Mouse (Mus musculus): ENCODE measurements around the gene Atg16l1.
"Not testable (repeated sequence)": the region's sequence is repeated elsewhere in the genome, so short reads cannot be mapped to it uniquely, and the experiment has no call there.

The Atg16l1 gene

GRCm38 (mm10) chr1:87774845-87775244 lies 19.2 kb downstream of the Atg16l1 start:
- no peak for DNase-seq

DNA sequence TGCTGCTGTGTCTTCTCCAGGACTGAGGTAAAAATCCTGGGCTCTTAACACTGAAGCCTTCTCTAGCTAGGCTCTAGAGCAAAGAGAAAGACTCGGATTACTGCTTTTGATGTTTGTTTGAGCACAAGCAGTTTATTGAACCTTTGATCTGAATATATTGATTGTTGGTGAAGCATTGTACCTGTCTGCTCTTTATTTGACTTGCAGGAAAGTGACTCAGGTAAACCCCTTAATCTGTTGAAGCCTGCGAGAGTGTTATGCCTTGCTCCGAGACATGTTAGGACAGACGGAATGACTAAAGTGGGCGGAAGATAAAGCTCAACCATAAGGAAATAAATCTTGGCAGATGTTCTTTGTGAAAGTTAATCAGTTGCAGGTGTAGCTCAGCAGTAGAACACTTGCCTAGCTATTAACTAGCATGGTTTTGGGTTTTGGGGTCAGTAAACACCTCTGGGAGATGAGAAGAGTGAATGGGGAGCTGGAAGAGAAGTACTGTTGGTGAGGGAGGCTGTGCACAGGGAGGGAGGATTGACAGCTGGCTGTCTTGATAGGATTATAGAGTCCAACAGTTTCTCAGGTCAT lies 23.6 kb downstream of the Atg16l1 start:
- DNase-seq: no peak

- DNase-seq: no peak
Observed at GRCm38 (mm10) chr1:87785703-87786102, 30.0 kb downstream of the Atg16l1 start.

DNA sequence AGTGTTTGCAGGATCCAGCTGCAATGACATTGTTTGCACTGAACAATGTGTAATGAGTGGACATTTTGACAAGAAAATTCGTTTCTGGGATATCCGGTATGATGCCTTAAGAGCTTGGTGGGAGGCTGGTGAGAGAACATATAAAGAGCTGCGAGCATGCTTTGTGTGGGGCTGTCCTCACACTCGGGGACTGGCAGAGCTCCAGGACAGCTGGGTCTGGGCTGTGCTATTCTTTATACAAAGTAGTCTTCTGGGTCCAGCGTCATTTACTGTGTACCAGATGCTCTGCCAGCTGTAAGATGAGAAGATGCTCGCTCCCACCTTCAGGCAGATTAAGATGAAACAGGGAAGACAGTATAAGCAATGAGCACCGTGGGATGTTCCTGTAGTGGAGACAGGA lies 30.6 kb downstream of the Atg16l1 start:
- peak; percentile 60 for DNase-seq

GRCm38 (mm10) chr1:87789665-87790064 lies 34.0 kb downstream of the Atg16l1 start:
- DNase-seq: no peak

- no peak for DNase-seq
Observed at GRCm38 (mm10) chr1:87792438-87793137, 36.9 kb downstream of the Atg16l1 start.

- no peak for DNase-seq
Observed at GRCm38 (mm10) chr1:87793138-87793449, 37.4 kb downstream of the Atg16l1 start.

DNA sequence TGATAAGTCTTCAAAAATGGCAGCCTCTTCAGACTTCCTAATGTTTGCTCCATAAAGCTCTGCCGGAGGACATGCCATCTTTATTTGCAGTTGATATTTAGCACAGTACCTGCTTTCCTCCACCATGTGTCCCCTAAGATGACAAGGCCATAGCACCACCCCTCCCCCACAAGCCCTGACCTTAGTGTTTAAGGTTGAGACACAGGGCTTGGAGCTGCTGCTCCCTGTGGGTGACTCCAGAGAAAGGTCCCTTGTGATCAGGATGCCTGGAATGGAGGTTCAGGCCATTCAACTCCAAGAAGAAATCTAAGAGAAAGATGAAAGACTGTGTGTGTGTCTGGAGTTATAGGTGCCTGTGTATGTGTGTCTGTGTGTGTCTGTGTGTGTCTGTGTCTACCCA lies 42.0 kb downstream of the Atg16l1 start:
- DNase-seq: no peak

DNA sequence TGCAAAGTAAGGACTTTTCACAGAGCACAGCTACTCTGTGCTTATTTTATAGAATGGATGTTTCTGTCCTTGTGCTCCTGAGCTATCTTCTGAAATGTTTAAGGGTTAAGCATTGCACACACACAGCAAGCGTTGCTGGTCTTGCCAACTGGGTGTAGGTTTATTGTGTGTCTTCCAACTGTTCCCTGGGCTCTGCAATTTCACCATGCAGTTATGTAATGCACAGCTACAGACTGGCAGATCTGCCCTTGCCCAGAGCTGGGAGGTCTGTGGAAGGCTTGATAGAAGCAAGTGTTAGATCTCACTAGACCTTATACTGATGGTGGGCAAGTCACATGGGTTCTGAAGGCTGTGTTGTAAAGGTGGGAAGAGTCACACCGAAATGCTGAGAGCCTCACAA lies 42.6 kb downstream of the Atg16l1 start:
- no peak for DNase-seq

DNA sequence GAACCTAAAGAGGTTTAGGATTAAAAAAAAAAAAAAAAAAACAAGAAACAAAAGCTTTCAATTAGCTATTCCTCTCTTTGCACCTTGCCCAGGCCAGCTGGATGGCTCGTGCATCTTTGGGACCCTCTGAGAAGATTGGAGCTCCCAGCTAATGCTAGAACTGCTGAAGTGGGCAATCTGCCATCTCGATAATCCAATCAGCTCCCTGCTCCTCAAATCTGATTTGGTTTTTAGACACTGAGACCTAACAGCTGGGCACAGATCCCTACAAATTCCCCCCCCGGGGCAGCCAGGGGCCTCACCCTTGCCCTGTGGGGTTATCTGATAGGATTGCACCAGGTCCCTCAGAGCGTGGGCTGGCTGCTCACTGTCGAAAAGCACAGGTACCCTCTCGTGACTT lies 47.9 kb downstream of the Atg16l1 start, which contains the start of gene Sag:
Gene Sag, plus strand, starts transcription at position 105 of the 400 bp plus-strand sequence.
- no peak for DNase-seq

GRCm38 (mm10) chr1:87807751-87808150 lies 52.1 kb downstream of the Atg16l1 start:
- DNase-seq: no peak

- no peak for DNase-seq
Observed at GRCm38 (mm10) chr1:87811391-87811790, 55.7 kb downstream of the Atg16l1 start.

- no peak for DNase-seq
Observed at GRCm38 (mm10) chr1:87812061-87812460, 56.4 kb downstream of the Atg16l1 start.

DNA sequence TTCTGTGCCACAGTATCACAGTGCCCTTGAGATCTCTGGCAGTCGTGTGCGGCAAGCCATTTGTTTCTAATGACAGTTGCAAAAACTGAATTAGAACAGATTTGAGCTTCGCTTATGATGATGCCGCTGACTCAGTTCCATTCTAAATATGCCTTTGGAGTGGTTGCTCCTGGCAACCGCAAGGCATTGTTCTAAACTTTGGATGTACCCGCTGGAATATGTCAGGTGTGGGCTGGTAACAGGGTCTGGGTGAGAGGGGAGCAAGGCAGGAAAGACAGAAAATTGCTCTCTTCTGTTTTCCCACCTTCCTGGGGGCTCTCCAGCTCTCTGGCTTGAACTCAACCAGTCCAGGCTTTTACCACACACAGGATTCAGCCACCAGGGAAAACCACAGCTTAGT lies 57.5 kb downstream of the Atg16l1 start:
- no peak for DNase-seq

DNA sequence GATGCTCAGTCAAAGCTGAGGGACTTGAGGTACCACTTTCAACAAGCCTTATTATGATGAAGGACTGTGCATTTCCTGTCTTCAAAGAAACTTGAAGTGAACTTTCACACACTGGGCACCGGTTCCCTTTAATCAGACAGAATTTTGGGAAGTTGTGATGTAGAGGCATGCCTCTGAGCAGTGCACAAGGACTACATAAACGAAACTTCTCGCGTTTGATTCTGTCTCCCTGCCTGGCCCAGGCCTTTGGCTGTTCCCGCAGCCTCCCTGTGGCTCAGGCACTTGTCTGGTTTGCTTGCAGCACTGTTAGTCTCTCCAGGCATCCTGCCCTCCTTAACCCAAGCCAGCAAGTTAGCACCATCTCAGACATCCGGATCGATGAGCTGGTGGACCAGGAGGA lies 58.0 kb downstream of the Atg16l1 start:
- DNase-seq: peak; percentile 52

- DNase-seq: no peak
Observed at GRCm38 (mm10) chr1:87824420-87824995, 68.8 kb downstream of the Atg16l1 start.

GRCm38 (mm10) chr1:87825281-87825680 lies 69.6 kb downstream of the Atg16l1 start:
- DNase-seq: no peak

DNA sequence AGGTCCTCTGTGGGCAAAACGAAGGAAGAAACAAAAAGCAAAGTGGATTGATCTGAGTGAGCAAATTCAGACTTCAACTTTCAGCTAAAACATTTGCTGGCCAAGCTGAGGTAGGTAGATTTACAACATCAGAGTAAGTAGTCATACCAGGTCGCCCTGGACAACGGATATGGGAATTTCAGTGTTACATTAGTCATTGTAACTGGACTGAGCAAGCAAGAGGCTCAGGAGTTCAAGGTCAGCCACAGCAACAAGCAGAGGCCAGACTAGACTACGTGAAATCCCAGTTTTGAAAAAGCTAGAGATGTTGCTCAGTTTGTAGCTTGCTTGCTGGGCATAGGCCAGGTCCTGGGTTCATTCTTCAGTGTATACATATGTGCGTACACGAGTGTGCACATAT lies 70.3 kb downstream of the Atg16l1 start:
- DNase-seq: no peak

GRCm38 (mm10) chr1:87826474-87826873 lies 70.8 kb downstream of the Atg16l1 start:
- DNase-seq: no peak

DNA sequence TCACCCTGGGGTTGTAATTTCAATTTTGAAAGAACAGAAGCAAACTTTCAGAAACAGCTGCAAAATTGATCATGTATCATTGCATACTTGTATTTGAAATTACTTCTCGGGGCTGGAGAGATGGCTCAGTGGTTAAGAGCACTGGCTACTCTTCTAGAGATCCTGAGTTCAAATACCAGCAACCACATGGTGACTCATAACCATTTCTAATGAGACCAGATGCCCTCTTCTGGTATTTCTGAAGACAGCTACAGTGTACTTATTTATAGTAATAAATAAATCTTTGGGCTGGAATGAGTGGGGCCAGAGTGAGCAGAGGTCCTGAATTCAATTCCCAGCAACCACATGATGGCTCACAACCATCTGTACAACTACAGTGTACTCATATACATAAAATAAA lies 71.8 kb downstream of the Atg16l1 start:
- DNase-seq: not testable (repeated sequence)

- no peak for DNase-seq
Observed at GRCm38 (mm10) chr1:87828185-87828584, 72.5 kb downstream of the Atg16l1 start.

DNA sequence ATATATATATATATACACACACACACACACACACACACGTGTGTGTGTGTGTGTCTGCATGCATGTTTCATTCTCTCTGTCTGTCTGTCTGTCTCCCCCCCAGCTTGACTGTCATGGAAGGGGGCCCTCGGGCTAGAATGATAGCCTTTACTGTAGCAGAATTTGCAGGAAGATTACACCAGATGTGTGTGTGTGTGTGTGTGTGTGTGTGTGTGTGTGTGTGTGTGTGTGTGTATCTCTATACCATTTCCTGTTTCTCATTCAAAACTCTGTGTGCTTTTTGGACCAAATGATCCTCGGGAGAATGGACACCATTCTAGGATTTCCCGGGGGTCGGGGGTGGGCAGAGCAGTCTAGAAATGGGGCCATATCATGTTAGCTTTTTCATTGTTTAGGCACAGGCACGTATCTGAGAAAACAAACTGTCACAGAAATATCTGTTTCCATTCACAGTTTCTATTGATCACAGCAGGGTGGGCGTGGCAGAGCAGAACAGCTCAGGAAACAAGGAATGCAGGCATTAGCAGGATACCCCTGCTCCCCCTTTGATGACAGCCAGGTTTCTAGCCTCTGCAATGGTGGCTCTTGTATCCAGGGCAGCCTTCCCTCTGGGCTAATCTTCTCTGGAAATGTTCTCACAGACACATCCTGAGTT lies 73.4 kb downstream of the Atg16l1 start:
- no peak for DNase-seq

DNA sequence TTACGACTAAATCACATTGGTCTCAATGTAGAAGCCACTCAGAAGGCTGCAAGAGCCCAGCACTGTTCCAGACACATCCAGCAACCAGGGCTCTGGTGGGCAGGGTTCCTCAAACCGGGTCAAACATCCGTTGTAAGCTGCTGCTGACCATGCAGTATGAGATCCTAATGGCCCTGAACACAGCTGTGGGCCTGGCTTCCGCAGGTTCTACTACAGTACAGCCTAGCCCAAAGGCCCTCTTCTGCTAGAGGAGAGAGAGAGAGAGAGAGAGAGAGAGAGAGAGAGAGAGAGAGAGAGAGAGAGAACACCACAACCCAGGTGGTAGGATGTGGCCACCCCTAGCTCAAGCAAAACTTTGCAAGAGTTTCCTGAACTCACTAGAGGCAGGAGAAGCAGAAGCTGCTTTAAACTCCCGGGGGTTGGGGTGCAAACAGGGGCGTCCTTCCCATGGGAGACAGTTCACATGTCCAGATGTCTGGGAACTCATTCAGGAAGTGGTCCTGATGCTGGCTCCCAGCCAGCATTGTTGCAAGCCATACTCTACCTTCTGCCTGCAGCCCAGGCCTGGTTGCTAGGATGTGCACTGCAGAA lies 74.0 kb downstream of the Atg16l1 start:
- no peak for DNase-seq

- no peak for DNase-seq
Observed at GRCm38 (mm10) chr1:87836453-87836852, 80.8 kb downstream of the Atg16l1 start.
